Mouse (Mus musculus): ENCODE measurements at regions not wholly inside any gene's neighbourhood (a gene's known extent, or its start where the extent isn't known, plus 50 kb on each side); places are given as distances from the start of the nearest gene placed in this dataset.

- no peak for TF ChIP-seq ZNF384 (IDR thresholded peaks at IDR 0.05; ENCODE audit: low read depth, low read length)
- TF ChIP-seq HCFC1 (IDR thresholded peaks at IDR 0.05; ENCODE audit: borderline replicate concordance, insufficient read depth, low read length): no peak
- no peak for TF ChIP-seq MAFK (IDR thresholded peaks at IDR 0.05; ENCODE audit: insufficient read depth, low read depth, low read length)
- no peak for TF ChIP-seq ZC3H11A (IDR thresholded peaks at IDR 0.05; ENCODE audit: borderline replicate concordance, low read depth, low read length)
- no peak for TF ChIP-seq CHD2 (IDR thresholded peaks at IDR 0.05; ENCODE audit: low read depth, low read length)
Measured at GRCm38 (mm10) chr11:63350123-63350696, 221.4 kb downstream of the Pmp22 start.

Data from ES-E14 (cell line).